Mouse (Mus musculus) limb, embryonic 14.5 days (tissue): ENCODE data around the gene Ugt1a9. TPM values are rescaled to one million over a fixed set of nuclear protein-coding genes. Genes with fewer than 3 reads are reported as not detected.
A peak's percentile ranks its signal among the peaks of the same experiment; 100 is the strongest.
"Not testable (repeated sequence)": the region's sequence is repeated elsewhere in the genome, so short reads cannot be mapped to it uniquely, and the experiment has no call there.

Experiments used
- ATAC-seq: fragments of 200-750 bp; cut with Nextera tagmentation; 2 replicates; pipeline ENCODE4 v1.8.0; 2017; ENCODE audit warnings: low read depth, moderate number of reproducible peaks, moderate TSS enrichment; ENCODE audit not compliant: low FRiP score
- DNase-seq: peaks from one replicate; pipeline ENCODE4 v3.0.0-alpha.2; 2015; ENCODE audit warnings: low spot score
- H3K27ac ChIP-seq: fragments of 300-500 bp; sonication (generic); replicated peaks from 2 replicates; pipeline ENCODE4 v1.5.1; 2014; ENCODE audit warnings: low read depth, mild to moderate bottlenecking, low read length, moderate library complexity, mixed read lengths
- H3K27me3 ChIP-seq: fragments of 300-500 bp; sonication (generic); 2 replicates; pipeline ENCODE4 v1.6.1; 2014; ENCODE audit warnings: low read length, mixed read lengths; ENCODE audit not compliant: control insufficient read depth, insufficient read depth
- H3K36me3 ChIP-seq: fragments of 300-500 bp; sonication (generic); 2 replicates; pipeline ENCODE4 v1.6.1; 2014; ENCODE audit warnings: mild to moderate bottlenecking, low read length, moderate library complexity, mixed read lengths; ENCODE audit not compliant: control insufficient read depth, insufficient read depth
- H3K4me1 ChIP-seq: fragments of 300-500 bp; sonication (generic); 2 replicates; pipeline ENCODE4 v1.6.1; 2014; ENCODE audit warnings: antibody characterized with exemption, low read length, mixed read lengths; ENCODE audit not compliant: control insufficient read depth, insufficient read depth
- H3K4me2 ChIP-seq: fragments of 300-500 bp; sonication (generic); replicated peaks from 2 replicates; pipeline ENCODE4 v1.6.1; 2014; ENCODE audit warnings: low read depth, mild to moderate bottlenecking, low read length, moderate library complexity; ENCODE audit not compliant: severe bottlenecking
- H3K4me3 ChIP-seq: fragments of 300-500 bp; sonication (generic); replicated peaks from 2 replicates; pipeline ENCODE4 v1.5.1; 2014; ENCODE audit warnings: low read length
- H3K9ac ChIP-seq: fragments of 300-500 bp; sonication (generic); 2 replicates; pipeline ENCODE4 v1.6.1; 2014; ENCODE audit warnings: mild to moderate bottlenecking, low read depth, low read length, moderate library complexity; ENCODE audit not compliant: severe bottlenecking
- H3K9me3 ChIP-seq: fragments of 300-500 bp; sonication (generic); 2 replicates; pipeline ENCODE4 v1.6.1; 2016; ENCODE audit warnings: low read length; ENCODE audit not compliant: control insufficient read depth
- POLR2A ChIP-seq: fragments of 200-500 bp; IDR thresholded peaks from 2 replicates; pipeline ENCODE4 v1.8.0; 2012; ENCODE audit warnings: inconsistent platforms, mild to moderate bottlenecking, moderate library complexity, borderline replicate concordance; ENCODE audit not compliant: insufficient read depth, insufficient read length; ENCODE audit errors: extremely low read depth
- WGBS: fragments of 180-500 bp; shearing (Covaris S2); extraction: QIAGEN DNeasy Blood & Tissue Kit; methylation state at CpG from one replicate; pipeline ENCODE4 v1.1.7; 2014; 5-methylcytosine and 5-hydroxymethylcytosine counted together
- polyA plus RNA-seq, 2 experiments: library from polyadenylated mRNA; depleted of rRNA in 1 of 2; stranded (reverse) in 1 of 2; unstranded in 1 of 2; fragments of >200 nt; fragmentation: Nextera tagmentation in 1 of 2; extraction: Ambion mirVana in 1 of 2; gene quantifications; 2 replicates each; pipeline versions ENCODE4 v1.2.1 to v1.2.3; 2012 to 2014

Gene Ugt1a9
- polyA plus RNA-seq, 2 experiments, result not detected

GRCm38 (mm10) chr1:88218051-88218450, 147.5 kb downstream of the Ugt1a9 start:
- H3K27me3 ChIP-seq, result no peaks in the 10 kb centered on the region
- H3K9me3 ChIP-seq, result peaks cover 47% of the 10 kb centered on the region
- H3K4me3 ChIP-seq, result no peak overlapping the region
- DNase-seq, result peak; percentile 11
- 73% methylated on average over 9 of the region's 9 CpGs for WGBS
- TF ChIP-seq POLR2A, result no peak
- ATAC-seq, result no peak
- no peak overlapping the region for H3K27ac ChIP-seq
- H3K9ac ChIP-seq, result no peak overlapping the region
- no peaks in the 10 kb centered on the region for H3K4me1 ChIP-seq
- no peaks in the 10 kb centered on the region for H3K36me3 ChIP-seq
- no peak overlapping the region for H3K4me2 ChIP-seq

- Histone ChIP-seq H3K4me2 (no peak overlapping the region), H3K27ac (no peak overlapping the region), H3K9me3 (peaks cover 41% of the 10 kb centered on the region), H3K9ac (no peak overlapping the region), H3K4me3 (no peak overlapping the region), H3K27me3 (no peaks in the 10 kb centered on the region), H3K4me1 (no peaks in the 10 kb centered on the region), H3K36me3 (no peaks in the 10 kb centered on the region)
- TF ChIP-seq POLR2A, result no peak
- WGBS, result 49% methylated on average over 4 of the region's 4 CpGs
- ATAC-seq (no peak), DNase-seq (peak; percentile 7)
These were observed 148.0 kb downstream of the Ugt1a9 start for GRCm38 (mm10) chr1:88218591-88218990.

- no peaks in the 10 kb centered on the region for H3K4me1 ChIP-seq
These were observed 148.5 kb downstream of the Ugt1a9 start for GRCm38 (mm10) chr1:88219054-88219453.

GRCm38 (mm10) chr1:88220336-88220735, 149.7 kb downstream of the Ugt1a9 start:
- Histone ChIP-seq H3K36me3 (no peaks in the 10 kb centered on the region), H3K9me3 (peaks cover 27% of the 10 kb centered on the region), H3K27ac (no peak overlapping the region), H3K9ac (no peak overlapping the region), H3K4me1 (no peaks in the 10 kb centered on the region), H3K27me3 (no peaks in the 10 kb centered on the region), H3K4me3 (no peak overlapping the region), H3K4me2 (no peak overlapping the region)
- ATAC-seq (no peak), DNase-seq (peak; percentile 19)
- no peak for TF ChIP-seq POLR2A

More at GRCm38 (mm10) chr1:88219054-88219453, 148.5 kb downstream of the Ugt1a9 start:
- DNase-seq (peak; percentile 12), ATAC-seq (no peak)
- no peaks in the 10 kb centered on the region for H3K27me3 ChIP-seq
- no peak overlapping the region for H3K4me2 ChIP-seq
- TF ChIP-seq POLR2A, result no peak
- no peak overlapping the region for H3K4me3 ChIP-seq
- H3K9me3 ChIP-seq, result peaks cover 37% of the 10 kb centered on the region
- no peak overlapping the region for H3K27ac ChIP-seq
- no peak overlapping the region for H3K9ac ChIP-seq
- no peaks in the 10 kb centered on the region for H3K36me3 ChIP-seq
- WGBS, result 19% methylated on average over 1 of the region's 1 CpGs

GRCm38 (mm10) chr1:88222216-88222615, 151.6 kb downstream of the Ugt1a9 start:
- Histone ChIP-seq H3K4me2 (no peak overlapping the region), H3K9me3 (peaks cover 29% of the 10 kb centered on the region), H3K4me1 (no peaks in the 10 kb centered on the region), H3K36me3 (no peaks in the 10 kb centered on the region), H3K27ac (no peak overlapping the region), H3K27me3 (no peaks in the 10 kb centered on the region), H3K9ac (no peak overlapping the region), H3K4me3 (no peak overlapping the region)
- DNase-seq (no peak), ATAC-seq (no peak)
- no peak for TF ChIP-seq POLR2A
- WGBS, result 50% methylated on average over 2 of the region's 2 CpGs

- H3K9me3 ChIP-seq, result peaks cover 31% of the 10 kb centered on the region
- H3K4me3 ChIP-seq, H3K9ac ChIP-seq, DNase-seq, H3K4me2 ChIP-seq, H3K27me3 ChIP-seq, H3K27ac ChIP-seq, ATAC-seq, H3K36me3 ChIP-seq, H3K4me1 ChIP-seq: not testable (repeated sequence)
These were observed 152.5 kb downstream of the Ugt1a9 start for GRCm38 (mm10) chr1:88223011-88223515.
